Mouse (Mus musculus) CD4-positive, CD25-positive, alpha-beta regulatory T cell, adult 4 months (primary cell): ENCODE measurements at regions not wholly inside any gene's neighbourhood (a gene's known extent, or its start where the extent isn't known, plus 50 kb on each side); places are given as distances from the start of the nearest gene placed in this dataset.

Experiments
- ATAC-seq: one replicate; pipeline ENCODE4 v1.8.0; 2017

- no peak for ATAC-seq
These were observed 259.2 kb upstream of the Csf3r start for GRCm38 (mm10) chr4:125765171-125765570.

DNA sequence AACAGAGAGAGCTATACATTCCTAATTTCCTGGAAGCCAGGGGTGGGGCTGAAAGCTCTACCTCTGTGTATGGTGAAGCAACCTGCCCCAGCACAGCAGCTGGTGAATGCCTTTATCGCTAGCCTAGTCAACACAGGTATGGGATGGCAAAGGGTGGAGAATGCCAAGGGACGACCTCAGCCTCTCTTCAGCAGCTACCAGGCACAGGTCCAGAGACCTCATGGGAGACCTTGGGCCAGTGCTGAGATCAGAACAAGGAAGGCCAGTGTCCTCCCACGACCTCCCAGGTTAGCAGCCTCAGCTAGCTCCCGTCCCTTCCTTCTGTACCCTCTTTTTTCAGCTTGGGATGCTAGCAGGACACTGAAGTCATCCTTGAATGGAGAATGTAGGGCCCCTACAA is 247.2 kb upstream of the Csf3r start:
- no peak for ATAC-seq

DNA sequence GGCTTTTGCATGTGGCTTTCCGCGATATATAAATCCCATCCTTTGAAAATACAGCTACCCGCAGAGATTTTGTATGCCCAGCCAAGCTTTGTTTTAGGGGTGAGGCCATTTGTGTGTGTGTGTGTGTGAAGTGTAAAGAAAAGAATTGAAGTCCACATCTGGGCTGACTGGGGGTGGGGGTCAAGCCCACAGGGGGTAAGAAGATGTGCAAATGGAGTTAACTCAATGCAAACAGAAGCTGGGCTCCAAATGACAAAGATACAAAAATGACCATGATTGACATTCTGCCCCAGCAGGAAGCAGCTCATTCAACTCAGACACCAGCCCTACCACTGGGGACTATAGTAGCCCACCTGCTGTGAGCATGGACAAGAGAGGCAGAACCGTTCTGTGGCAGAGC is 244.2 kb upstream of the Csf3r start:
- ATAC-seq: no peak

DNA sequence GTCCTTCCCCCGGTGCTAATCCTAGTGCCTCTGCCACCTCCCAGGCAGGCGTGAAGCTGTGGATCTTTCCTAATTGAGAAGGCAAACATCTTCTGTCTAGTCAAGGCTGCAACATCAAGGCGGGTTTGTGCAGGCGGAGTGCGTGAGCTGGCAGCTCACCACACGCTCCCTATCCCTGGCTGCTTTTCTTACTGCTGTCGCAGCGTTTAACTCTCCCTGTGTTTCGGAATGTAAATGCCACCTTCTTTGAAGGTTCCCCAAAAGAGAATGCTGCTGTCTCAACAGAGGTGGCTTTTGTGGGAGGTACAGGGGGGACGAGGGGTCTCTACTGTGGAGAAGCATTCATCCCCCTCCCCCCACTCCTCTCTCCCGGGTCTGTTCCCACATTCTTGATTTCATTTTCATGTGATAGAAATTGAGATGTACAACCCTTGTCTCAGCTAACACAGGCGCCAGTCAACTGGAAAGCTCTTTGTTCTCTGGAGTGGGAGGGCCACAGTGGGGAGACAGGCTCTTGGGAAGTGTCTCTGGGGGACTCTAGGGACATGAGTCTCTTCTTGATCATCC is 243.3 kb upstream of the Csf3r start:
- no peak for ATAC-seq

DNA sequence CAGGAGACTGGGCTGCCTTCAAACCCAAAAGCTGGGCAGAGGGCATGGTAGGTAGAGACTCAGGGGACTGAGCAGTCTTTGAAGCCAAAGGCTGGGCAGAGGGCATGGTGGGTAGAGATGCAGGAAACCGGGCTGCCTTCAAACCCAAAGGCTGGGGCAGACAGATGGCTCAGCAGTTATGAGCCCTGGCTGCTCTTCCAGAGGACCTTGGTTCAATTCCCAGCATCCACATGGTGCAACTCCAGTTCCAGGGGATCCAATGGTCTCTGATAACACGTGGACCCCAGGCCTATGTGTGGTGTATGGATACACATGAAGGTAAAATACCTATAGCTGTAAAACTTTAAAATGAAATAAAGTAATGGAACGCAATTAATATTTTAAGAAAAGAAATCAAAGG is 242.0 kb upstream of the Csf3r start:
- ATAC-seq: no peak

DNA sequence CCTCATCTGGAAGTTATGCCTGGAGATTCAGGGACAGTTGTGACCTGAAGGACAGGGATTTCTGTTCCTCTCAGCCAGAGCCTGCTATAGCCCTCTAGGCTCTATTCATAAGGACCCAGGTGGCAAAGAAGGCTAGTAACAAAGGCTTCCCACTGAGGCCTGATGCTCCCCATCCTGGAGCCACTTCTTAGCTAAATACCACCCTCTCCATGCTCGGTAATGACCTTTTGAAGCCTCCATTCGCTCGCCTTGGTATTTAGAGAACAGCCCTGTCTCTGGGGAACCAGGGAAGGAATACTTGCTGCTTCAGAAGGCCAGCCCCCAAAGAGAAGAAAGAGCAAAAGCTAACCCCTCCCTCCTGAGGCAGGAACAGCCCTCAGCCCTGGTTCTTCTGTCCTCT is 238.3 kb upstream of the Csf3r start:
- no peak for ATAC-seq

DNA sequence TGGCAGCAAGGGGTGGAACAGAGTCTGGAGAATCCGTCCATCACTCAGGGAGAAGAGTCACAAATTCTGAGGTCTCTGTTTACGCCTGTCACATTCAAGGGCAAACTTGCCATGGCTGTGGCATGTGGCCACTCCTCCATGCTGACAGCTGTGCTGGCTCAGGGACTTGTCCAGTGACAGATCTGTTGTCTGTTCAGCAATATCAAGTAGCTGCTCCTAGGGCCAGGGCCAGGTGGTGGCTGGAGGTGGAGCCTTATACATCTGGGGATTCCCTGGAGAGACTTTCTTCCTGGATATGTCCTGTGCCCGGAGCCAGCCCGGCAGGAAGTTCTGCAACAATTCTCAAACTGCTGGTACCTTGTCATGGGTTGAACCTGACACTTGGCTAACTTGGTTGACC is 229.7 kb upstream of the Csf3r start:
- no peak for ATAC-seq

GRCm38 (mm10) chr4:125807923-125808322 is 216.4 kb upstream of the Csf3r start:
- ATAC-seq: no peak

DNA sequence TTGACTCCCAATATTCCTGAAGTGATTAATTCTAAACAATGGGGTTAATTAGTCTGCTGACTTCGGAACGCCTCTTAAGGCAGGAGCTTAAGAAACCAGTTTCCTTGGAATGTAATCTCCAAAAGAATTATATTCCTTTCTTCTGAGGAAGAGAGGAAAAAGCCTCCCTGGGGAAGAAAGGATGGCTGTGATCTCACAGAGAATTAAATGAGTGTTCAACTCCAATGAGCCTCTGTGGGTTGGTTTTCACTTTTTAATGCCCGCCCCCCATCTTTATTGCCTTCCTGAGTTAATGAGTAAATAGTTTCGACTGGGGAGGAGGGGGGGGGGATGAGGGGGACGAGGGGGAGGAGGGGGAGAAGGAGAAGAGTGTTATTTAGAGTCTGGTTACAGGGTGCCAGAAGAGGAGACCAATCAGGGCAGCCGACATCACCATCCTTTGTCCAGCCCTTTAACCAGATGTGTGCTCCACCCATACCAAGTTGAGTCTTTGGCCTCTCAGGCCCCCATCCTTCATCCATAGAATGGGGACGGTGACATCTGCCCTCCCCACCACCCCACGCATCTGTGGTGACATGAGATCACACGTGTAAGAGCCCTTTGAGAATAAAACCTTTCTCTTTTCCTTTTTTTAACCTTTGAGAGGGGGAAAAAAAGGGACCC is 214.8 kb upstream of the Csf3r start:
- no peak for ATAC-seq

- no peak for ATAC-seq
These were observed 214.1 kb upstream of the Csf3r start for GRCm38 (mm10) chr4:125810247-125810646.

DNA sequence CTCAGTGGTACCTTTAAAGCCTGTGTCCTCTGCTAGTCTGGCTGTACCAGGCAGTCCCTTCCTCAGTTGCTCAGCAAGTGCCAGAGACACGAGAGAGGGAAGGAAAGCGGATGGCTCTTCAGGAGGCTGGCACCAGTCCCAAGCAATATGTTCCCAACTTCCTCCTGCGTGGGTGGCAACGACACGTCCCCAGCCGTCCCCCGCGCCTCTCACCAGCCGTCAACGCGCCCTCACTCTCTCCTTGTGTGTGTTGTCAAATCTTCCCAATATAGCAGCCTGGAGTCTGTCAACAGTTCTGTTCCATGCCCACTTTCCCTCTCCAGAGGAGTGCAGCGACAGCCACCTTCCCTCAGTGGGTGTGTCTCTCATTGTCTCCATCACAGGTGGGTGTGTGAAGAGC is 210.0 kb upstream of the Csf3r start:
- ATAC-seq: no peak

GRCm38 (mm10) chr4:125815276-125815675 is 209.1 kb upstream of the Csf3r start:
- ATAC-seq: no peak

GRCm38 (mm10) chr4:125824525-125824924 is 199.8 kb upstream of the Csf3r start:
- ATAC-seq: no peak

DNA sequence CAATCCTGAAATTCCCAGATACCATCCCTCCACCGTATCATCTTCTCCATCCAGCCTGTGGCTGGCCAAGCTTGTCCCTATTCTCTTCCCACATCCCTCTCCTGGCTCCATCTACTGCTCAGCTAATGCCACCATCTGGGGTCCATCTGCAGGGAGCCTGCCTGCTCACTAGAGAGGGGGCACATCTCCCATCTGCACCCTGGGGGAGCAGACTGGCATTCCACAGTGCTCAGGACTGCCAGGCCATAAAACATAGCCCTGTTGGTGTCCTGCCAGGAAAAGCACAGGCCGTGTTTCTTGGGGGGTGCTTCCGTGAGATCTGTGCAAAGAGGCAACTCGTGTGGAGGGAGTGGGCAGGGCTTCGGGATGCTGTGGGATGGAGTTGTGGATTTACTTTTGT is 197.9 kb upstream of the Csf3r start:
- no peak for ATAC-seq

DNA sequence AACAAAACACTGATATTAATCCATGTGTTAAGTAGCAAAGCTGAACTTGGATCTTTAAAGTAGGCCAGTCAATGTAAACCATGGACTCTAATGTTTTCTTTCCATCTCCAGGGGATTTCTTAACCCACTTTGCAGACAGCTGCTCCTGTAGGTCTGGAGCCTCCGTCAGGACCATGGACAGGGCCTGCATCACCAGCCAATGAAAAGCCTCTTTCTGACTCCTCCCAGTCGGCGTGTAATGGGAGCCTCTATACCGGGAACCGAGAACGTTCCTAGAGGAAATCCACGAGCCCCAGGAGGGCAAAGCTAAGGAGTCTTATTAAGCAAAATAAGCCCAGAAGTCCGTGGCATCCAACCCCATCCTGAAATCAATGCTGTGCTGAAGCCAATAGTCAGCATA is 189.1 kb upstream of the Csf3r start:
- ATAC-seq: no peak

GRCm38 (mm10) chr4:125847568-125847967 is 176.8 kb upstream of the Csf3r start:
- no peak for ATAC-seq

- no peak for ATAC-seq
These were observed 174.1 kb upstream of the Csf3r start for GRCm38 (mm10) chr4:125850300-125850699.

GRCm38 (mm10) chr4:125852545-125852944 is 171.8 kb upstream of the Csf3r start:
- no peak for ATAC-seq

DNA sequence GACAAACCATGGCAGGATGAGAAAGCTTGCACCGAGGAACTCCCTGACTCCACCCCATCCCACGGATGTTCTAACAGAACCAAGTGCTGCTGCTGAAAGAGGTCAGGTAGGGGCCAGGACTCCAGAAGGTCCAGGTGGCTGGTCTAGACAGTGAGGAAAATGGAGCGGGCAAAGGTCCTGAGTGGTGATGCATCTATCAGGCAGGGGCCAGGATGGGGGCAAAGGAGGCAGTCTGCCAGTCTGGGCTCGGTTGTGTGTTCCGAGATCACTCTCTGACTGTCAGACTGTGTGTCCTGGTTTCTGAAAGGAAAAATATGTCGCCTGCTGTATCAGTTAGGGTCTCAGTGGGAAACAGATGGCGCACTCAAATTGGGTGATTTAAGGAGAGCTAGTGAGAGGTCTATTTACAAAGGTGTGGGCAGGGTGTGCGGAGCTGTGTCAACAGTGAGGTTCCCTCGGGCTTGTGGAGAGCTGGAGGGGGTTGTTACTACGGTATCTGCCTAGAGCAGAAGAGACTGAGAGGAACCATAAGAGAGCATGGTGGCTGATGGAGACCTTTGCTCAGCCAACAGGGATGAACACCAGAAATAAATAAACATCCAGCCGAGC is 168.3 kb upstream of the Csf3r start:
- ATAC-seq: no peak

- no peak for ATAC-seq
These were observed 167.6 kb upstream of the Csf3r start for GRCm38 (mm10) chr4:125856781-125857180.

DNA sequence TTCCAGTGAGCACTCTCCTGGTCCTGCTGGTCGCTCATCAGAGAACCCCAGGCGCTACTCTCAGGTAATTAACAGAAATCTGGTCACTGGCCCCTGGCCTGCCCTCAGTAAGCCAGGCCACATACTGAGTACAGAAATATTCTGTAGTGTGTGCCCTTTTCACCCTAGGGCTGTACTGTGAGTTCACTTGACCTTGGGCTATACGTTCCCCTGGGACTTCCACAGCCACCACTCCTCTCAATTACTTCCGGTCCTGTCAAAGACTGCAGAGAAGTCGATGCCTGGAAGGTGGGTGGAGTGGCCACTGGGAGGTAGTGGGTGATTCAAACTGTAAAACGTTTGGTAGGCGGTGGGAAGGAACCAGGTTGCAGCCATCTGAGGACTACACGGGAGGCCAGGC is 159.3 kb upstream of the Csf3r start:
- no peak for ATAC-seq

- no peak for ATAC-seq
These were observed 158.6 kb upstream of the Csf3r start for GRCm38 (mm10) chr4:125865728-125866127.

GRCm38 (mm10) chr4:125871211-125871610 is 153.1 kb upstream of the Csf3r start:
- no peak for ATAC-seq

- no peak for ATAC-seq
These were observed 144.3 kb upstream of the Csf3r start for GRCm38 (mm10) chr4:125880028-125880427.

- ATAC-seq: no peak
These were observed 141.8 kb upstream of the Csf3r start for GRCm38 (mm10) chr4:125882531-125882930.
